Mouse (Mus musculus): ENCODE measurements around the gene Sla2.
A peak's percentile ranks its signal among the peaks of the same experiment; 100 is the strongest.
"Not testable (repeated sequence)": the region's sequence is repeated elsewhere in the genome, so short reads cannot be mapped to it uniquely, and the experiment has no call there.

Sla2 gene

GRCm38 (mm10) chr2:156901344-156901743 lies 14.4 kb upstream of the Sla2 start:
- DNase-seq, result no peak

GRCm38 (mm10) chr2:156899184-156899583 lies 12.2 kb upstream of the Sla2 start:
- no peak for DNase-seq

- no peak for DNase-seq
These were observed 11.4 kb upstream of the Sla2 start for GRCm38 (mm10) chr2:156898374-156898773.

- no peak for DNase-seq
These were observed 10.0 kb upstream of the Sla2 start for GRCm38 (mm10) chr2:156897034-156897433.

- DNase-seq, result peak in 1 of 2 experiments; percentile 32
These were observed 9.5 kb upstream of the Sla2 start for GRCm38 (mm10) chr2:156896384-156896914.

GRCm38 (mm10) chr2:156894496-156895265 lies 7.7 kb upstream of the Sla2 start:
- no peak for DNase-seq

- DNase-seq, result no peak
These were observed 5.8 kb upstream of the Sla2 start for GRCm38 (mm10) chr2:156892821-156893220.

GRCm38 (mm10) chr2:156892240-156892639 lies 5.2 kb upstream of the Sla2 start:
- DNase-seq, result no peak

- no peak for DNase-seq
These were observed 1.5 kb upstream of the Sla2 start for GRCm38 (mm10) chr2:156888490-156888889.

- no peak for DNase-seq
These were observed 834 bp downstream of the Sla2 start for GRCm38 (mm10) chr2:156886084-156886631.

- DNase-seq, result not testable (repeated sequence)
These were observed 1.3 kb downstream of the Sla2 start for GRCm38 (mm10) chr2:156885666-156886065.

- no peak for DNase-seq
These were observed 2.4 kb downstream of the Sla2 start for GRCm38 (mm10) chr2:156884396-156885211.

GRCm38 (mm10) chr2:156882431-156883001 lies 4.5 kb downstream of the Sla2 start:
- no peak for DNase-seq

- DNase-seq, result no peak
These were observed 7.5 kb downstream of the Sla2 start for GRCm38 (mm10) chr2:156879541-156879940.

- DNase-seq, result peak in 1 of 2 experiments; percentile 43
These were observed 9.3 kb downstream of the Sla2 start for GRCm38 (mm10) chr2:156877726-156878125.

- DNase-seq, result no peak
These were observed 12.1 kb downstream of the Sla2 start for GRCm38 (mm10) chr2:156874760-156875510.

GRCm38 (mm10) chr2:156874047-156874759 lies 12.8 kb downstream of the Sla2 start:
- no peak for DNase-seq

- peak; percentile 48 to 68 for DNase-seq
These were observed 13.4 kb downstream of the Sla2 start for GRCm38 (mm10) chr2:156873629-156874028.

GRCm38 (mm10) chr2:156870519-156870918 lies 16.5 kb downstream of the Sla2 start:
- peak; percentile 32 to 49 for DNase-seq

GRCm38 (mm10) chr2:156869554-156869953 lies 17.4 kb downstream of the Sla2 start:
- no peak for DNase-seq

GRCm38 (mm10) chr2:156868994-156869393 lies 18.0 kb downstream of the Sla2 start:
- DNase-seq, result no peak

GRCm38 (mm10) chr2:156864481-156864880 lies 22.5 kb downstream of the Sla2 start:
- no peak for DNase-seq

Data from kidney, postnatal 4 days (tissue).